Mouse (Mus musculus) kidney, adult 8-10 months (tissue): ENCODE results near the gene Slirp.
"Not testable (repeated sequence)": the region's sequence is repeated elsewhere in the genome, so short reads cannot be mapped to it uniquely, and the experiment has no call there.

Experiments
- DNase-seq, 2 experiments: peaks; one replicate each; pipeline ENCODE4 v3.0.0; 2022

Slirp gene

DNA sequence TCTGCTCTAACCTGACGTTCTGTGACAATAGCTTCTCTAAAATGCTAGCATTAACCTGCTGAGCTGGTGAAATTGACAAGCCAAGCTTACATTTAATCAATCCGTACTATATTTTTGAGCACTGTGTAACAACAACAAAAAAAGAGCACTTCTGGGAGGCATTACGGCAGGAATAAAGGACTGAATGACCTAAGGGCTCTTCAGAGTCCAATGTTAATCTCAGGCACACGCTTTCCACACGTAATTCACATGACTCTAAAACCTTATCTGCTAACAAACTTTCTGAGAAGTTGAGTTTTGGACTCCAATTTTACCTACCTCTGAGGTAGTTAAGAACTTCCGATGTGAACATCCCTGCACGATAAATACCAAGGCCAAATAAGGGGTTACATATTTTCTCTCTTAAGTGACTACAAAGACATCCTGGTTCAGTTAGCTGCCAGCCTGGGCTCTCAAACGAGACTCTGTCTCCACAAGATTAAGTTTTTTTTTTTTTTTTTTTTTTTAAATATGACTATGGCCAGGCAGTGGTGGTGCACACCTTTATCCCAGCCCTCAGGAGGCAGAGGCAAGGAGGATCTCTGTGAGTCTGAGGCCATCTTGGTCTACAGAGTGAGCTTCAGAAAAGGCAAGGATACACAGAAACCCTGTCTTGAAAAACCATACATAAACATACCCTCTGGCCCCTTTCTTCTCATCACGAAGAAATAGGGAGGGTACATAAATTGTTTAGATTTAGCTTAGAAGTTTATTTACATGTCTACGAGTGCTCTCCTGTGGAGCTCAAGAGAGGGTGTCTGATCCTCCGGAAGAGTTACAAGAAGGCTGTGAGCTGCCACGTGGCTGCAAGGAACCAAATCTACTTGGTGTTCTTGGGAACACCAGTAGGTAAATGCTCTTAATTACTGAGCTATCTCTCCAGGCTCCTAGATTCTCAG, 1.2 kb upstream of the Slirp start:
- no peak for DNase-seq

DNA sequence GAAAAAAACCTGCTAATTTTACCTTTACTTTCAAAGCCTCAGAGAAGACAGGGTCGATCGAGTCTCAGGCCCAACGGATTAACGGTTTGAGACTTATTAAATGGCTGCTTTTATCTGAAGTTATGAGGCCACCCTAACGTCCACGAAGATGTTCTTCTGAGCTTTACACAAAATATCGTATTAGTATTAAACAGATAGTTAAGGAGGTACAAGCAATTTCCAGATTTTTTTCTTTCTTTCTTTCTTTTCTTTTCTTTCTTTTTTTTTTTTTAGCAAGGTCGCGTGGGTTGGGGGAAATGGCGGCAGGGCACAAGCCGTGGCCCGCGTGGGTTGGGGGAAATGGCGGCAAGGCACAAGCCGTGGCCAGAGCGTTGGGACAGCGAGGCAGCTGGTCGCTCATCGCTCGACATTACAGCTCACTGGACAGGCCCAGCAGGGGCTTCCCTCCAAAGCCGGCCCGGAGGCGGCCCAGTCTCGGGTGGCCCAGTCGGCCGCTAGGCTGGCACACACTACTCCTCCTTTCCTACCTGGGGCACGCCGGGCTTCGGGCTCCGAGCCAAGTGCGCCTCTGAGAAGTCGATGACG, 489 bp upstream of the Slirp start:
- DNase-seq: no peak

DNA sequence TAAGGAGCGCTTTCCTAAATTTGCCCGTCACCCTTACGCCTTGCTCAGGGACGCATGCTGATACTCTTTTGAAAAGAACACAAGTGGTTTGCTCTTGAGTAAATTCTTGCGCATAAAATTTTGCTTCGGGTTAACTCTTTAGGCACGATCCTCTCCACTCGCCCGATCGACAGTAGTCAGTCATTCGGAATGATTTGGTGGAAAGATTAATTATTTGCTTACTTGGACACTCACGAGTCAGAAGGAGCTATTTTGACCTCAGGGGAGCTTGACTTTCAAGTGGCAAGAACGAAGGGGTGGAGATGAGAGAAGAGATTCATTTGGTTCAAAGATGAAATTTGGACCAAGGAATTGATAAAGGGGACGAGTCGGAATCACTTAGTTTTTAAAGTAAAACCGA, 515 bp downstream of the Slirp start:
- peak; percentile 37 to 50 for DNase-seq

DNA sequence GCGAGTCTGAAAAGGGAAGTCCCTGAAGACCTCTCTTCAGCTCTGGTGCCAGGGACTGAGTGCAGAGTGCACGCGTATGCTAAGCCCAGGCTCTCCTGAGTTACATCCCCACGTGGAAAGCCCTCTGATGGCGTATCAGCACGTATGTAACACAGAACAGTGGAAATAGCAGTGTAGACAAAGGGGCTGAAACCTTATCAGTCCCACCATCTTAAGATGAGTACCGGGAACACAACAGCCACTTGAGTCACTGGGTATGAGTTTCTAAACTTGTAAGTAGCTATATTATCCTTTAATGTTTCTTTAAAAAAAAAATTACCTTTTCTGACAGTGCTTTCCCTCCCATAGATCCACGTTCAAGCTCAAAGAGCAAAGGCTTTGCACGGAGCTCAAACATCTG, 5.8 kb downstream of the Slirp start:
- DNase-seq: no peak

DNA sequence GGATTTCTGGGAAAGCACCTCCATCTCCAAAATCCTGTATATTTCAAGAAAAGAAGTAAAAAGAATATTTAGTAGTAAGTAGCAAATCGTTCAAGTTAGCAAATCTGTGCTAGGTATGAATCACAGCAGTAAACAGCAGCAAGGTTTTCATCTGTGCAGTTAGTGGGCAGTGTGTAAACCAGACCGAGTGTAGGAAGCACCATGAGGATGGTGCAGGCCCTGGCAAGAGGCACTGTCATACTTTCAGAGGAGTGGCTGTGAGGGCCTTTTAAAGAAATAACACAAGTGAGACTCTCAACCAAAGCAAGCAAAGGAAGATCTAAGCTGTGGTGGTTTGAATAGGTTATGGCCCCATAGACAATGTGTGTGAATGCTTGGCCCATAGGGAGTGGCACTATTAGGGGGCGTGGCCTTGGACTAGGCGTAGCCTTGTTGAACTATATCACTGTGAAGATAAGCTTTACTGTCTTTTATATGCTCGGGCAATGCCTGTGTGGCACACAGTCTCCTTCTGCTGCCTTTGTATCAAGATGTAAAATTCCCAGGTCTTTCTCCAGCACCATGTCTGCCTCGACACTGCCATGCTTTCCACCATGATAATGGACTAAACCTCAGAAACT, 21.1 kb downstream of the Slirp start:
- no peak for DNase-seq

DNA sequence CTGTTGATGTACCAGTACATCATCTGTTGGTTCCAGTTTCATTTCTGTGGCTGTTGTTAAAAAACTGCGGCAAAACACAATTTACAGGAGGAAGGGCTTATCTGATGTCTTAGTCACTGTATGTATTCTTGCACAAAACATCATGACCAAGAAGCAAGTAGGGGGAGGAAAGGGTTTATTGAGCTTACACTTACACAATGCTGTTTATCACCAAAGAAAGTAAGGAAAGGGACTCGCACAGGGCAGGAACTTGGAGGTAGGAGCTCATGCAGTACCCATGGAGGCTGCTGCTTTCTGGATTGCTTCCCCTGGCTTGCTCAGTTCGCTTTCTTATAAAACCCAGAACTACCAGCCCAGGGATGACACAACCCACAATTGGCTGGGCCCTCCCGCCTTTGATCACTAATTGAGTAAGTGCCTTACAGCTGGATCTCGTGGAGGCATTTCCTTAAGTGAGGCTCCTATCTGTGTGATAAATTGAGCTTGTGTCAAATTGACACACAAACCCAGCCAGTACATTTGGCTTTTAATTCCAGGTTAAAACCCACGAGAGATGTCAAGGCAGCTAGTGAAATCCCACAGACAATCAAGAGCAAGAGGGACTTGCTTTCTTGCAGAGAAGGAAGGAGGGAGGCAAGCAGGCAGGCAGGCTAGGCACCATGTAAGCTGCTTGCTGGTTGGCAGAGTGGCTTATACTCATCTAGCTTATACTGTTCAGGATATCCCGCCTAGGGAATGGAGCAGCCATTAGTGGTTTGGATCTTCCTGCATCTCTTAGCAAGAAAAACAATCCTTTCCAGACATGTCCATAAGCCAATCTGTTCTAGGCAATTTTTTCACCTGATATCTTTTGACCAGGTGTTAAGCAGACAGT, 26.8 kb downstream of the Slirp start:
- no peak for DNase-seq

DNA sequence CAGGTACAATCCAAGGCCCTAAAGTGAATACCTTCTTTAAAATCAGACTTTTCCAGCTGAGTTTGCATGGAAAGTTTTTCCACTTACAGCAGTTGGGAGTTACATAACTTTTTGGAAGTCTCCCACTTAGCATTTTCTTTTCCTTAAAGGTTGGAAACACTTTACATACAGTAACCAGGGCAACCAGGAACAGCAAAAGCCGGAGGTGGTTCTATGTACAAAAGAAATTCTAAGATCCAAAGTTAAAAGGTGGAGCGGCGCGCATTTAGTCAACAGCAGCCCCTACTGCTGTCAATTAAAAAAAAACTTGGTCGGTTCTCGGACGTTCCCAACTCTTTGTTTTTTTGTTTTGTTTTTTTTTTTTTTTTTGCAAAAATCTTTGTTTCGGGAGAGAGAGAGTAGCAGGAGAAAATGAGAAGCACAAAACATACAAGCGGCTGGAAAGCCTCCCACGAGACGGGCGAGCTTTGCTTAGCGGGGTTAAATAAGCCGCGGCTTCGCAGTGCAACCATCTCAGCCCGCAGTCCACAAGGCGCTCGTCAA, 27.8 kb downstream of the Slirp start:
- peak; percentile 29 to 50 for DNase-seq

DNA sequence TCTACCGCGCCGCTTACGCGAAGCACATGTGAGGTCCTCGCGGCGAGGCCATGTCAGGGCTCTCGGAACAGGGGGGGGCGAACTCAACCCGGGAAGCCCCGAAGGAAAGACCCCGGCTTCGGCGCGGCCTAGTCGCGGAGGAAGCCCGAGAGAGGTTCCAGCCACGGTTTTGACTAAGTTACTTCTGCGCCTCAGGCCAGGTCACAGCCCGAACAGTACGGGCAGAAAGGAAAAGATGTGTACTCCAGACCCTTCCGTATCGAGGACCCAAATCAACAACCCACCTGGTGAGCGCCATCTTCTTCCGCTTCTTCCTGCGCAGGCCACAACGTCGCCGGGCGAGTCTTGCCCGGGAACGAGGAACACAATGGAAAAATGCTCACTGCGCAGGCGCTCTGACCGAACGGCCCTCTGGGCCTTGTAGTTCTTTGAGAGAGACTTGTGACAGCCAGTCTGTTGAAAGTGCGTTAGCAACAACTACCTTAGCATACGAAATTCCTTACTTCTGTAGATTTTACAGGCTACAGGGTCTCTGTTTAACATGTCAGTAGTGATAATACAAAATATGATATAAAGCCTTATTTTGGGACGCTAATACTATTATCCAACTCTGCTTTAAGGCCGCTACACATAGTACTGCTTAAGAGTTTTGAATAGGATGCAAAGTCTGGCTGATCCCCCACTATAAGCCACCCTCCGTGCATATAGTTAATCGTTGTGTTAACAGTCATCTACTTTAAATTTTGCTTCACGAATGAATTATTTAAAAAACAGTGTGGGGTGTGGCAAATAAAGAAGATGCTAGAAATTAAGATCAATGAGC, 28.5 kb downstream of the Slirp start, which contains the start of gene Snw1:
Gene Snw1, minus strand, starts transcription at position 311 of the 823 bp plus-strand sequence.
- peak; percentile 95 to 96 for DNase-seq

DNA sequence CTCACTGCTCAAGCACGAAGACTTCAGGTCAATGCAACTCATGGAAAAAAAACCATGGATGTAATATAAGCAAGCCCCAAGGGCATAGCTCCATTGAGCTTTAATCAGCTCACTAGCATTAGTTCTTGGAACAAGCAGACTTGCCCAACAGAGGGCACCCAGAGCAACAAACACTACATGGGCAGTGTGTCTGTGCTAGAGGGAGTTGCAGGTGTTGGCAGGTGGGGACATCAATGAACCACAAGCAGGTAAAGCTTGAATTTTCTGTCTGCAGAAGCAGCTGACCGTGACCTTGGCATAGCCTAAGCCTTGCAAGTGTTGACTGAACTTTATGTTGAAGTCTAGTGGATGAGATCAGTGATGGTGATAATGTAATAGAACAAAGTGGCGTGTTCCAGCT, 31.1 kb downstream of the Slirp start:
- no peak for DNase-seq

DNA sequence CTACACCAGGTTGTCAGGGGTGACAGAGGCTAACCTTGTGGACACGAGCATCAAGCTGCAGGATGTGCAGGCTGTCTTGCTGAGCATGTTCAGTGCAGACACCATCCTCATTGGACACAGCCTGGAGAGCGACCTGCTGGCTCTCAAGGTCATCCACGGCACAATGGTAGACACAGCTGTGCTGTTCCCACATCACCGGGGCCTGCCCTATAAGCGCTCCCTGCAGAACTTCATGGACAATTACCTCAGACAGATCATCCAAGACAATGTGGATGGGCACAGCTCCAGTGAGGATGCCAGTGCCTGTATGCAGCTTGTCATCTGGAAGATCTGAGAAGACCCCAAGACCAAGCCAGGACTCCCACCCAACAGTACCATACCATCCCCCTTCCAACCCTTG, 38.8 kb downstream of the Slirp start:
- DNase-seq: not testable (repeated sequence)

DNA sequence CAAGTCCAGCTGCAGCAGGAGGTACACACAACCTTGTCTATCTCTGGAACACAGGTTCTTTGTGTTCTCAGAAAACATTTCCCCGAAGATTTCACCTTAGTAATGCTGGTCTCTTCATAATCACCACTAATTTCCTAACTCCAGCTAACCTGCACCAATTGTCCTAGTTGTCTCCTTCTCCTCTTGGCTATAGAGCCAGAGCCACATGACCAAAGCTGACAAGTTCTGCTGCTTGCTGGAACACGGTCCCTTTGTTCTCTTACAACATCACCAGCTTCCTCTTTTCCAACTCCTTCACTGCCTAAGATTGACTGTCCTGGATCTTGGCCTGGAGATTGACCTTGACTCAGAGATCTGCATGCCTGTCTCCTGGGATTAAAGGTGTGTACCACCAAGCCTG, 45.0 kb downstream of the Slirp start:
- not testable (repeated sequence) for DNase-seq

DNA sequence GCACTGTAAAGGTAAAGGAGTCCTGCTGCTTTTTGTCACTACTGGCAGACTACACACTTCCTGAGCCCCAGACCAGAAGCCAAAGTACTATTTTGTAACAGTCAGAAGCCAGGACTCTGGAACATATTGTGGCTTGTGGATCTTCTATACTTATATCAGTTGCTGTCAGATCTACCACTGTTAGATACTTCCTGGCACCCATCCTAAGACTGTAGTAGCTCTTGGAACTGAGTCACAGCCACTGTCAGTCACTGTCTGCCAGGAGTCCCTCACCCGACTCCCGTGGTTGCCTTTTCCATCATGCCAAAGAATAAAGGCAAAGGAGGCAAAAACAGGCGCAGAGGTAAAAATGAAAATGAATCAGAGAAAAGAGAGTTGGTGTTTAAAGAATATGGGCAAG, 50.7 kb downstream of the Slirp start, which contains the start of gene Gm5788:
Gene Gm5788, plus strand, starts transcription at position 301 of the 400 bp plus-strand sequence.
- DNase-seq: not testable (repeated sequence)
